Mouse (Mus musculus): ENCODE measurements at regions not wholly inside any gene's neighbourhood (a gene's known extent, or its start where the extent isn't known, plus 50 kb on each side); places are given as distances from the start of the nearest gene placed in this dataset.

- Histone ChIP-seq H3K27ac (no peak overlapping the region), H3K9me3 (no peaks in the 10 kb centered on the region), H3K4me3 (no peak overlapping the region), H3K4me1 (peaks cover 4% of the 10 kb centered on the region; the same call in 1 of the 2 replicates), H3K9ac (no peak overlapping the region), H3K4me2 (replicated peaks) (no peak overlapping the region), H3K36me3 (no peaks in the 10 kb centered on the region), H3K27me3 (no peaks in the 10 kb centered on the region)
- ATAC-seq (ENCODE audit: low FRiP score, low read depth) = no peak
- 85% methylated on average over 4 of the region's 4 CpGs for WGBS
These were observed 143.4 kb downstream of the Tpra1 start for GRCm38 (mm10) chr6:89045436-89045966.

GRCm38 (mm10) chr6:89046476-89046875, 144.4 kb downstream of the Tpra1 start:
- 87% methylated on average over 2 of the region's 2 CpGs for WGBS
- H3K9me3 ChIP-seq = no peaks in the 10 kb centered on the region
- no peaks in the 10 kb centered on the region for H3K36me3 ChIP-seq
- H3K4me2 ChIP-seq (replicated peaks) = no peak overlapping the region
- H3K27me3 ChIP-seq = no peaks in the 10 kb centered on the region
- H3K4me1 ChIP-seq = peaks cover 4% of the 10 kb centered on the region; the same call in 1 of the 2 replicates
- no peak overlapping the region for H3K27ac ChIP-seq
- no peak overlapping the region for H3K9ac ChIP-seq
- no peak for ATAC-seq (ENCODE audit: low FRiP score, low read depth)
- H3K4me3 ChIP-seq = no peak overlapping the region

- Histone ChIP-seq H3K27ac (no peak overlapping the region), H3K4me1 (no peaks in the 10 kb centered on the region; the same call in 1 of the 2 replicates), H3K9ac (no peak overlapping the region), H3K4me3 (no peak overlapping the region), H3K9me3 (no peaks in the 10 kb centered on the region), H3K4me2 (replicated peaks) (no peak overlapping the region), H3K36me3 (no peaks in the 10 kb centered on the region), H3K27me3 (no peaks in the 10 kb centered on the region)
- ATAC-seq (ENCODE audit: low FRiP score, low read depth) = no peak
- 54% methylated on average over 6 of the region's 6 CpGs for WGBS
These were observed 145.7 kb downstream of the Tpra1 start for GRCm38 (mm10) chr6:89047629-89048332.

- no peak overlapping the region for H3K9ac ChIP-seq
- ATAC-seq (ENCODE audit: low FRiP score, low read depth) = no peak
- WGBS = 63% methylated on average over 1 of the region's 1 CpGs
These were observed 147.2 kb downstream of the Tpra1 start for GRCm38 (mm10) chr6:89049290-89049689.

GRCm38 (mm10) chr6:89050575-89051270, 148.7 kb downstream of the Tpra1 start:
- WGBS = 81% methylated on average over 13 of the region's 13 CpGs
- Histone ChIP-seq H3K9ac (no peak overlapping the region), H3K36me3 (no peaks in the 10 kb centered on the region)

More at GRCm38 (mm10) chr6:89049290-89049689, 147.2 kb downstream of the Tpra1 start:
- Histone ChIP-seq H3K36me3 (no peaks in the 10 kb centered on the region), H3K4me1 (no peaks in the 10 kb centered on the region), H3K27ac (no peak overlapping the region), H3K9me3 (no peaks in the 10 kb centered on the region), H3K4me3 (no peak overlapping the region), H3K27me3 (no peaks in the 10 kb centered on the region), H3K4me2 (replicated peaks) (no peak overlapping the region)

GRCm38 (mm10) chr6:89052758-89053460, 150.9 kb downstream of the Tpra1 start:
- no peaks in the 10 kb centered on the region for H3K9me3 ChIP-seq
- H3K36me3 ChIP-seq = no peaks in the 10 kb centered on the region
- no peak overlapping the region for H3K9ac ChIP-seq
- no peak overlapping the region for H3K4me3 ChIP-seq
- H3K4me2 ChIP-seq (replicated peaks) = no peak overlapping the region
- H3K4me1 ChIP-seq = no peaks in the 10 kb centered on the region
- ATAC-seq (ENCODE audit: low FRiP score, low read depth) = no peak
- no peaks in the 10 kb centered on the region for H3K27me3 ChIP-seq
- H3K27ac ChIP-seq = no peak overlapping the region
- WGBS = 78% methylated on average over 9 of the region's 9 CpGs

More at GRCm38 (mm10) chr6:89050575-89051270, 148.7 kb downstream of the Tpra1 start:
- H3K4me1 ChIP-seq = no peaks in the 10 kb centered on the region
- H3K27ac ChIP-seq = no peak overlapping the region
- no peaks in the 10 kb centered on the region for H3K27me3 ChIP-seq
- no peaks in the 10 kb centered on the region for H3K9me3 ChIP-seq
- H3K4me2 ChIP-seq (replicated peaks) = no peak overlapping the region
- H3K4me3 ChIP-seq = no peak overlapping the region
- no peak for ATAC-seq (ENCODE audit: low FRiP score, low read depth)

- Histone ChIP-seq H3K4me3 (no peak overlapping the region), H3K27me3 (no peaks in the 10 kb centered on the region), H3K27ac (no peak overlapping the region), H3K36me3 (no peaks in the 10 kb centered on the region), H3K9ac (no peak overlapping the region), H3K9me3 (no peaks in the 10 kb centered on the region), H3K4me2 (replicated peaks) (no peak overlapping the region), H3K4me1 (no peaks in the 10 kb centered on the region)
- ATAC-seq (ENCODE audit: low FRiP score, low read depth) = no peak
- WGBS = 80% methylated on average over 13 of the region's 13 CpGs
These were observed 152.0 kb downstream of the Tpra1 start for GRCm38 (mm10) chr6:89054060-89054459.

- no peak overlapping the region for H3K4me3 ChIP-seq
- WGBS = 79% methylated on average over 4 of the region's 4 CpGs
- H3K4me1 ChIP-seq = no peaks in the 10 kb centered on the region
- no peaks in the 10 kb centered on the region for H3K36me3 ChIP-seq
- H3K27me3 ChIP-seq = no peaks in the 10 kb centered on the region
- no peak overlapping the region for H3K27ac ChIP-seq
- no peak for ATAC-seq (ENCODE audit: low FRiP score, low read depth)
- no peak overlapping the region for H3K4me2 ChIP-seq (replicated peaks)
- no peak overlapping the region for H3K9ac ChIP-seq
- H3K9me3 ChIP-seq = no peaks in the 10 kb centered on the region
These were observed 157.5 kb downstream of the Tpra1 start for GRCm38 (mm10) chr6:89059431-89059975.

- H3K9me3 ChIP-seq = no peaks in the 10 kb centered on the region
- no peaks in the 10 kb centered on the region for H3K4me1 ChIP-seq
- H3K9ac ChIP-seq = no peak overlapping the region
- no peaks in the 10 kb centered on the region for H3K27me3 ChIP-seq
- 82% methylated on average over 7 of the region's 7 CpGs for WGBS
- no peaks in the 10 kb centered on the region for H3K36me3 ChIP-seq
- H3K4me2 ChIP-seq (replicated peaks) = no peak overlapping the region
- no peak for ATAC-seq (ENCODE audit: low FRiP score, low read depth)
- no peak overlapping the region for H3K4me3 ChIP-seq
- no peak overlapping the region for H3K27ac ChIP-seq
These were observed 163.0 kb downstream of the Tpra1 start for GRCm38 (mm10) chr6:89064977-89065580.

GRCm38 (mm10) chr6:89066588-89066987, 164.5 kb downstream of the Tpra1 start:
- Histone ChIP-seq H3K9ac (no peak overlapping the region), H3K27ac (no peak overlapping the region), H3K4me2 (replicated peaks) (no peak overlapping the region), H3K36me3 (no peaks in the 10 kb centered on the region), H3K27me3 (no peaks in the 10 kb centered on the region), H3K4me3 (no peak overlapping the region), H3K9me3 (no peaks in the 10 kb centered on the region), H3K4me1 (no peaks in the 10 kb centered on the region)
- 75% methylated on average over 5 of the region's 5 CpGs for WGBS
- ATAC-seq (ENCODE audit: low FRiP score, low read depth) = no peak

GRCm38 (mm10) chr6:89068286-89068685, 166.2 kb downstream of the Tpra1 start:
- no peak overlapping the region for H3K4me2 ChIP-seq (replicated peaks)
- no peak overlapping the region for H3K27ac ChIP-seq
- WGBS = 92% methylated on average over 5 of the region's 5 CpGs
- H3K27me3 ChIP-seq = no peaks in the 10 kb centered on the region
- no peaks in the 10 kb centered on the region for H3K9me3 ChIP-seq
- no peaks in the 10 kb centered on the region for H3K36me3 ChIP-seq
- no peak overlapping the region for H3K4me3 ChIP-seq
- no peaks in the 10 kb centered on the region for H3K4me1 ChIP-seq
- no peak overlapping the region for H3K9ac ChIP-seq
- no peak for ATAC-seq (ENCODE audit: low FRiP score, low read depth)

Measured in limb, embryonic 13.5 days (tissue).